11 mouse cellular contexts compared by ENCODE assay signal in the genomic region with DNA sequence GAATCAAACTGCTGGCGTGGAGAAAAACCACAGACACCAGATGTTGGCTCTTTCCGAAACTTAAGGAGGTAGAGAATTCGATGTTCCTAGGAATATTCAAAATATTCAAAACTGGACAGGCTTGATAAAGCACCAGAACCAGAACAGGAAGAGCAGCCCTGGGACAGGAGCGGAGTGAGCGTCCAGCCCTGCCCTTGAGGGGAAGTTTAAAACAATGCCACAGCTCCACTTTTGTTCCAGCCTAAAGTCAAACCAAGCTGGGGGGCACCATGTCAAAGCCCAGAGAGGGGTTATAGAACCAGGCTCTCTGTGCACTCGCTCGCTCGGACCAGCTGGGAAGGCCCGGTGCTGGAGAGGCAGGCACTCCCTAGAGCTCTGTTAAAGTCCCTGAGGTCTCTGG. TPM values are rescaled to one million over a fixed set of nuclear protein-coding genes. Genes with fewer than 3 reads are reported as not detected.
DNase-seq lines count a peak whose midpoint lies in the region; ATAC-seq and TF ChIP-seq lines count a peak whose summit lies in the region.
"Had no signal": no experiment of that assay in that cellular context is flagged by ENCODE, and none has a peak within 500 bp of the region (broad histone marks: within the 10 kb centered on the region; RNA-seq: fewer than 3 reads in every experiment).

No protein-coding gene starts in this region.

- peaks cover 26% of the 10 kb centered on the region for H3K4me1 ChIP-seq in kidney, adult 2 months (ENCODE audit: control insufficient read depth, insufficient read depth, low read length)
- peaks cover 36% of the 10 kb centered on the region for H3K4me1 ChIP-seq in spleen, adult 2 months (ENCODE audit: control insufficient read depth, insufficient read depth, insufficient read length)
- H3K4me1 ChIP-seq in intestine, embryonic 16.5 days (ENCODE audit: control insufficient read depth, insufficient read depth, low read length): peaks cover 40% of the 10 kb centered on the region
- 0 out of 2 replicates have a peak, but pooled peaks cover 7% of the 10 kb centered on the region for H3K4me1 ChIP-seq in stomach, postnatal 0 days (replicated peaks; ENCODE audit: control insufficient read depth, insufficient read depth)

- H3K27ac ChIP-seq in kidney, adult 2 months (ENCODE audit: insufficient read depth, low read depth, low read length): peak overlapping the region; percentile 54
- peak overlapping the region; percentile 69 for H3K27ac ChIP-seq in spleen, adult 2 months (ENCODE audit: insufficient read depth, low read length)
- H3K27ac ChIP-seq in intestine, embryonic 16.5 days (ENCODE audit: low read length): peak overlapping the region; percentile 70
- peak overlapping the region; percentile 65 for H3K27ac ChIP-seq in stomach, postnatal 0 days (replicated peaks)

- H3K9me3 ChIP-seq in intestine, embryonic 16.5 days (ENCODE audit: control insufficient read depth, low read length): 0 out of 2 replicates have a peak, but pooled peaks cover 5% of the 10 kb centered on the region
- H3K9me3 ChIP-seq in stomach, postnatal 0 days (ENCODE audit: control insufficient read depth, low read length): no peaks in the 10 kb centered on the region

- 58% methylated on average over 9 of the region's 9 CpGs for WGBS in kidney, adult 2 months
- 54% methylated on average over 9 of the region's 9 CpGs for WGBS in spleen, adult 2 months
- 60% methylated on average over 9 of the region's 9 CpGs for WGBS in intestine, embryonic 16.5 days
- WGBS in stomach, postnatal 0 days: 65% methylated on average over 9 of the region's 9 CpGs

- H3K36me3 ChIP-seq in kidney, adult 2 months (ENCODE audit: control insufficient read depth, insufficient read depth, low read length): no peaks in the 10 kb centered on the region
- 0 out of 2 replicates have a peak, but pooled peaks cover 2% of the 10 kb centered on the region for H3K36me3 ChIP-seq in spleen, adult 2 months (ENCODE audit: control insufficient read depth, insufficient read depth, low read length)
- no peaks in the 10 kb centered on the region for H3K36me3 ChIP-seq in intestine, embryonic 16.5 days (ENCODE audit: control insufficient read depth, insufficient read depth, low read length)
- no peaks in the 10 kb centered on the region for H3K36me3 ChIP-seq in stomach, postnatal 0 days (ENCODE audit: control insufficient read depth, insufficient read depth, low read length)

- no peak overlapping the region for H3K4me3 ChIP-seq in kidney, adult 2 months (ENCODE audit: insufficient read depth, low read depth, low read length)
- H3K4me3 ChIP-seq in spleen, adult 2 months (ENCODE audit: extremely low read depth, insufficient read depth, insufficient read length): no peak overlapping the region
- no peak overlapping the region for H3K4me3 ChIP-seq in intestine, embryonic 16.5 days (ENCODE audit: low read length)
- H3K4me3 ChIP-seq in stomach, postnatal 0 days (ENCODE audit: low read depth, low read length): no peak overlapping the region

- no peak for ATAC-seq in intestine, embryonic 16.5 days
- no peak for ATAC-seq in stomach, postnatal 0 days (ENCODE audit: low FRiP score, low TSS enrichment)
- ATAC-seq: Patski had no signal

- DNase-seq in kidney, adult 2 months: peak; percentile 47
- DNase-seq in kidney, adult 11 months: no peak
- no peak for DNase-seq in spleen, adult 2 months (ENCODE audit: low read depth in 1 of 2, low spot score in 2 of 2)
- DNase-seq in spleen, postnatal 14 days (ENCODE audit: low spot score in 2 of 2): no peak
- DNase-seq in stomach, postnatal 0 days (ENCODE audit: low spot score): no peak
- DNase-seq in cerebellum, postnatal 10 days: no peak
- DNase-seq in layer of hippocampus, postnatal 25 days (ENCODE audit: extremely low spot score in 1 of 2, low spot score in 1 of 2): no peak
- DNase-seq: adrenal gland, postnatal 14 days; cerebellum, adult 9-11 months had no signal

- peak overlapping the region; percentile 20; the same call in 1 of the 2 replicates for H3K4me2 ChIP-seq in intestine, embryonic 16.5 days (ENCODE audit: low read depth, low read length)
- 0 out of 2 replicates have a peak overlapping the region, but pooled peaks have one; percentile 14 for H3K4me2 ChIP-seq in stomach, postnatal 0 days (replicated peaks; ENCODE audit: low read depth)

- no peak for TF ChIP-seq CTCF in kidney, adult 2 months (conservative IDR thresholded peaks at IDR 0.05; ENCODE audit: insufficient read depth, insufficient read length, low read depth, low read length)
- no peak for TF ChIP-seq CTCF in spleen, adult 2 months (IDR thresholded peaks at IDR 0.05; ENCODE audit: extremely low read depth, insufficient read depth, insufficient read length, insufficient replicate concordance)
- TF ChIP-seq CTCF in stomach, postnatal 0 days (IDR thresholded peaks at IDR 0.05; ENCODE audit: low read depth): no peak

- H3K9ac ChIP-seq in intestine, embryonic 16.5 days (ENCODE audit: low read depth, low read length): no peak overlapping the region
- no peak overlapping the region for H3K9ac ChIP-seq in stomach, postnatal 0 days (ENCODE audit: low read length)

- no peak for TF ChIP-seq EP300 in stomach, postnatal 0 days (optimal IDR thresholded peaks at IDR 0.05)

- TF ChIP-seq POLR2A in kidney, adult 2 months (IDR thresholded peaks at IDR 0.05; ENCODE audit: low read depth, low read length): no peak
- no peak for TF ChIP-seq POLR2A in spleen, adult 2 months (IDR thresholded peaks at IDR 0.05; ENCODE audit: low read depth, low read length)

- no peaks in the 10 kb centered on the region for H3K27me3 ChIP-seq in kidney, adult 2 months (replicated peaks; ENCODE audit: control insufficient read depth, insufficient read depth, low read length)
- no peaks in the 10 kb centered on the region for H3K27me3 ChIP-seq in spleen, adult 2 months (ENCODE audit: control insufficient read depth, insufficient read depth, low read length)
- H3K27me3 ChIP-seq in intestine, embryonic 16.5 days (replicated peaks; ENCODE audit: control insufficient read depth, insufficient read depth, low read length): no peaks in the 10 kb centered on the region
- no peaks in the 10 kb centered on the region for H3K27me3 ChIP-seq in stomach, postnatal 0 days (ENCODE audit: control insufficient read depth, insufficient read depth, low read length)
- H3K27me3 ChIP-seq: Patski had no signal

RNA-seq across cellular contexts. Expression of a gene that starts 8.3 kb away (rescaled TPM):
- 8.0 and 17.0 TPM in 2 replicates for polyA plus RNA-seq in kidney, adult 2 months (2012; rRNA removed)
- 45.9 and 112 TPM in 2 replicates for polyA plus RNA-seq in spleen, adult 2 months (2012; rRNA removed)
- 17.4 and 18.3 TPM in 2 replicates for polyA plus RNA-seq in intestine, embryonic 16.5 days (2015; fragmentation: Nextera tagmentation; extraction: Ambion mirVana)
- 9.8 and 10.7 TPM in 2 replicates for polyA plus RNA-seq in stomach, postnatal 0 days (2015; fragmentation: Nextera tagmentation; extraction: Ambion mirVana)
- 10 to 100 TPM; 38.6 to 43.1 TPM for total RNA-seq in layer of hippocampus, postnatal 25 days (2021)

RNA-seq across cellular contexts. Expression of a gene that starts 49.9 kb away (rescaled TPM):
- polyA plus RNA-seq in kidney, adult 2 months (2012; rRNA removed): 286 and 363 TPM in 2 replicates
- 12.0 and 12.8 TPM in 2 replicates for polyA plus RNA-seq in spleen, adult 2 months (2012; rRNA removed)
- polyA plus RNA-seq in intestine, embryonic 16.5 days (2015; fragmentation: Nextera tagmentation; extraction: Ambion mirVana): 325 and 488 TPM in 2 replicates
- polyA plus RNA-seq in stomach, postnatal 0 days (2015; fragmentation: Nextera tagmentation; extraction: Ambion mirVana): 307 and 320 TPM in 2 replicates
- 100 to 1,000 TPM; 100 to 121 TPM for total RNA-seq in layer of hippocampus, postnatal 25 days (2021)

Comparison
In these comparisons a context has a peak if more than half of its experiments do, and no peak if none do; other contexts are left out.
1. RNA of a gene that starts 49.9 kb away (polyA plus RNA-seq): 325 to 488 TPM in intestine, embryonic 16.5 days, 307 to 320 TPM in stomach, postnatal 0 days and 286 to 363 TPM in kidney, adult 2 months; 12.0 to 12.8 TPM in spleen, adult 2 months; every median in the first group is over 10 times any median in the second.
2. Peak in every context shown above with its lines, with median percentiles within 50 percentile points of each other: H3K27ac ChIP-seq.